Mouse (Mus musculus) stomach, postnatal 0 days (tissue): ENCODE measurements around the gene Psma7.

Experiments
- CTCF ChIP-seq: IDR thresholded peaks from 2 replicates; pipeline ENCODE4 v1.5.1; 2016; ENCODE audit warnings: antibody characterized with exemption, low read depth, mild to moderate bottlenecking, moderate library complexity
- EP300 ChIP-seq: optimal IDR thresholded peaks from 2 replicates; pipeline ENCODE3; 2016; ENCODE audit warnings: antibody characterized with exemption

GRCm38 (mm10) chr2:180047580-180047979, 5.3 kb upstream of the Psma7 start:
- TF ChIP-seq EP300 (no peak), CTCF (no peak)
